Mouse (Mus musculus) kidney, adult 2 months (tissue): Measurements from ENCODE around the gene Pawr. TPM values are rescaled to one million over a fixed set of nuclear protein-coding genes. Genes with fewer than 3 reads are reported as not detected.

Source experiments
- DNase-seq: peaks from one replicate; pipeline ENCODE4 v3.0.0; 2021
- H3K27ac ChIP-seq: fragments of 200-500 bp; 2 replicates; pipeline ENCODE4 v1.5.1; 2012; ENCODE audit warnings: low read depth, low read length, control low read depth, inconsistent platforms; ENCODE audit not compliant: insufficient read depth
- H3K27me3 ChIP-seq: fragments of 200-500 bp; replicated peaks from 2 replicates; pipeline ENCODE4 v1.6.1; 2012; ENCODE audit warnings: mild to moderate bottlenecking, moderate library complexity, low read length, inconsistent platforms; ENCODE audit not compliant: control insufficient read depth, insufficient read depth
- H3K36me3 ChIP-seq: fragments of 200-500 bp; 2 replicates; pipeline ENCODE4 v1.6.1; 2012; ENCODE audit warnings: mild to moderate bottlenecking, moderate library complexity, low read length, inconsistent platforms; ENCODE audit not compliant: control insufficient read depth, insufficient read depth
- H3K4me1 ChIP-seq: fragments of 200-500 bp; 2 replicates; pipeline ENCODE4 v1.6.1; 2011; ENCODE audit warnings: low read length; ENCODE audit not compliant: control insufficient read depth, insufficient read depth
- H3K4me3 ChIP-seq: fragments of 200-500 bp; 2 replicates; pipeline ENCODE4 v1.5.1; 2011; ENCODE audit warnings: mild to moderate bottlenecking, low read depth, low read length, control low read depth; ENCODE audit not compliant: insufficient read depth
- CTCF ChIP-seq: fragments of 200-500 bp; conservative IDR thresholded peaks from 2 replicates; pipeline ENCODE4 v1.5.1; 2011; ENCODE audit warnings: low read depth, mild to moderate bottlenecking, control low read depth, low read length, moderate library complexity, mixed read lengths; ENCODE audit not compliant: insufficient read depth, insufficient read length
- POLR2A ChIP-seq: fragments of 200-500 bp; IDR thresholded peaks from one replicate; pipeline ENCODE4 v1.6.1; 2011; ENCODE audit warnings: low read depth, low read length, control low read depth
- WGBS: fragments of 180-500 bp; shearing (Covaris S2); methylation state at CpG from one replicate; pipeline ENCODE4 v1.1.7; 2018; 5-methylcytosine and 5-hydroxymethylcytosine counted together
- polyA plus RNA-seq: library from polyadenylated mRNA; depleted of rRNA; stranded (reverse); fragments of >200 nt; gene quantifications from 2 replicates; pipeline ENCODE4 v1.2.3, GENCODE M21; 2012

Pawr gene
- polyA plus RNA-seq, 1 experiment: 17.9 TPM

- H3K36me3 ChIP-seq: no peaks in the 10 kb centered on the region
- DNase-seq: peak; percentile 82
- H3K27me3 ChIP-seq: no peaks in the 10 kb centered on the region
- 0 out of 2 replicates have a peak overlapping the region, but pooled peaks have one; percentile 56 for H3K27ac ChIP-seq
- no peak overlapping the region for H3K4me3 ChIP-seq
- WGBS: 40% methylated on average over 6 of the region's 6 CpGs
- H3K4me1 ChIP-seq: peaks cover 8% of the 10 kb centered on the region
- TF ChIP-seq CTCF (no peak), POLR2A (no peak)
Measured at GRCm38 (mm10) chr10:108313845-108314244, 18.1 kb upstream of the Pawr start.

GRCm38 (mm10) chr10:108314396-108314795, 17.5 kb upstream of the Pawr start:
- no peak overlapping the region for H3K4me3 ChIP-seq
- DNase-seq: no peak
- no peak for TF ChIP-seq CTCF
- no peak for TF ChIP-seq POLR2A
- WGBS: 88% methylated on average over 8 of the region's 8 CpGs
- H3K27ac ChIP-seq: peak overlapping the region; percentile 67
- H3K36me3 ChIP-seq: no peaks in the 10 kb centered on the region
- no peaks in the 10 kb centered on the region for H3K27me3 ChIP-seq
- H3K4me1 ChIP-seq: peaks cover 8% of the 10 kb centered on the region

GRCm38 (mm10) chr10:108315236-108315635, 16.7 kb upstream of the Pawr start:
- no peak overlapping the region for H3K4me3 ChIP-seq
- no peak overlapping the region for H3K27ac ChIP-seq
- no peaks in the 10 kb centered on the region for H3K27me3 ChIP-seq
- no peak for TF ChIP-seq POLR2A
- no peak for TF ChIP-seq CTCF
- H3K36me3 ChIP-seq: no peaks in the 10 kb centered on the region
- no peak for DNase-seq
- 95% methylated on average over 7 of the region's 7 CpGs for WGBS
- peaks cover 14% of the 10 kb centered on the region for H3K4me1 ChIP-seq

GRCm38 (mm10) chr10:108328356-108328755, 3.6 kb upstream of the Pawr start:
- peaks cover 6% of the 10 kb centered on the region; the same call in 1 of the 2 replicates for H3K4me1 ChIP-seq
- no peak for DNase-seq
- no peaks in the 10 kb centered on the region for H3K27me3 ChIP-seq
- TF ChIP-seq CTCF: no peak
- TF ChIP-seq POLR2A: no peak
- H3K27ac ChIP-seq: no peak overlapping the region
- no peaks in the 10 kb centered on the region for H3K36me3 ChIP-seq
- H3K4me3 ChIP-seq: no peak overlapping the region
- WGBS: 91% methylated on average over 7 of the region's 7 CpGs

GRCm38 (mm10) chr10:108328983-108329382, 2.9 kb upstream of the Pawr start:
- no peak for DNase-seq

GRCm38 (mm10) chr10:108329771-108330170, 2.1 kb upstream of the Pawr start:
- WGBS: 74% methylated on average over 5 of the region's 5 CpGs
- H3K4me1 ChIP-seq: peaks cover 9% of the 10 kb centered on the region; the same call in 1 of the 2 replicates

More at GRCm38 (mm10) chr10:108328983-108329382, 2.9 kb upstream of the Pawr start:
- Histone ChIP-seq H3K4me1 (peaks cover 6% of the 10 kb centered on the region; the same call in 1 of the 2 replicates), H3K27ac (no peak overlapping the region), H3K4me3 (no peak overlapping the region), H3K27me3 (no peaks in the 10 kb centered on the region), H3K36me3 (no peaks in the 10 kb centered on the region)
- WGBS: 94% methylated on average over 12 of the region's 12 CpGs
- TF ChIP-seq CTCF: no peak
- TF ChIP-seq POLR2A: no peak

GRCm38 (mm10) chr10:108330964-108331363, 957 bp upstream of the Pawr start:
- Histone ChIP-seq H3K4me3 (no peak overlapping the region), H3K27me3 (no peaks in the 10 kb centered on the region), H3K4me1 (peaks cover 13% of the 10 kb centered on the region; the same call in 1 of the 2 replicates), H3K36me3 (no peaks in the 10 kb centered on the region; the same call in 1 of the 2 replicates), H3K27ac (no peak overlapping the region)
- no peak for DNase-seq
- WGBS: 27% methylated on average over 10 of the region's 10 CpGs
- no peak for TF ChIP-seq POLR2A
- TF ChIP-seq CTCF: no peak

More at GRCm38 (mm10) chr10:108329771-108330170, 2.1 kb upstream of the Pawr start:
- no peaks in the 10 kb centered on the region for H3K36me3 ChIP-seq
- H3K27me3 ChIP-seq: no peaks in the 10 kb centered on the region
- no peak overlapping the region for H3K4me3 ChIP-seq
- H3K27ac ChIP-seq: no peak overlapping the region
- TF ChIP-seq CTCF (no peak), POLR2A (no peak)
- DNase-seq: peak; percentile 70
